Mouse (Mus musculus): ENCODE results near the gene Atf6. TPM values are rescaled to one million over a fixed set of nuclear protein-coding genes. Genes with fewer than 3 reads are reported as not detected.

The Atf6 gene
- total RNA-seq, 2 experiments from 2014 or later: 16.3 to 18.2 TPM

GRCm38 (mm10) chr1:170850637-170851624, 16.6 kb downstream of the Atf6 start:
- DNase-seq: no peak
- intact Hi-C loops (cut with DNase I): no loop called here

GRCm38 (mm10) chr1:170850007-170850406, 17.6 kb downstream of the Atf6 start:
- intact Hi-C loops (cut with DNase I): no loop called here
- DNase-seq: no peak

GRCm38 (mm10) chr1:170845448-170846307, 21.9 kb downstream of the Atf6 start:
- intact Hi-C loops (cut with DNase I): no loop called here
- DNase-seq: no peak

- intact Hi-C loops (cut with DNase I): no loop called here
- DNase-seq: no peak
Measured at GRCm38 (mm10) chr1:170844380-170844779, 23.2 kb downstream of the Atf6 start.

- DNase-seq: no peak
- intact Hi-C loops (cut with DNase I): loop anchor here (2.0 kb wide), 1 partner anchor 209 kb away; no protein-coding TSS in a partner anchor
Measured at GRCm38 (mm10) chr1:170839685-170840084, 27.9 kb downstream of the Atf6 start.

GRCm38 (mm10) chr1:170834756-170835155, 32.8 kb downstream of the Atf6 start:
- DNase-seq: no peak
- intact Hi-C loops (cut with DNase I): no loop called here

GRCm38 (mm10) chr1:170829781-170830180, 37.8 kb downstream of the Atf6 start:
- intact Hi-C loops (cut with DNase I): no loop called here
- no peak for DNase-seq

- no peak for DNase-seq
- intact Hi-C loops (cut with DNase I): no loop called here
Measured at GRCm38 (mm10) chr1:170829344-170829743, 38.2 kb downstream of the Atf6 start.

- no peak for DNase-seq
Measured at GRCm38 (mm10) chr1:170820103-170820814, 47.3 kb downstream of the Atf6 start.

GRCm38 (mm10) chr1:170815287-170816004, 52.1 kb downstream of the Atf6 start:
- DNase-seq: no peak
- intact Hi-C loops (cut with DNase I): no loop called here

More at GRCm38 (mm10) chr1:170820103-170820814, 47.3 kb downstream of the Atf6 start:
- intact Hi-C loops (cut with DNase I): no loop called here

GRCm38 (mm10) chr1:170812822-170813221, 54.7 kb downstream of the Atf6 start:
- DNase-seq: no peak
- intact Hi-C loops (cut with DNase I): no loop called here

- intact Hi-C loops (cut with DNase I): no loop called here
- DNase-seq: no peak
Measured at GRCm38 (mm10) chr1:170807600-170808270, 59.8 kb downstream of the Atf6 start.

GRCm38 (mm10) chr1:170804721-170805120, 62.9 kb downstream of the Atf6 start:
- intact Hi-C loops (cut with DNase I): no loop called here
- DNase-seq: no peak

- intact Hi-C loops (cut with DNase I): no loop called here
- no peak for DNase-seq
Measured at GRCm38 (mm10) chr1:170802669-170803068, 64.9 kb downstream of the Atf6 start.

- intact Hi-C loops (cut with DNase I): no loop called here
- DNase-seq: no peak
Measured at GRCm38 (mm10) chr1:170800694-170801093, 66.9 kb downstream of the Atf6 start.

GRCm38 (mm10) chr1:170795741-170796347, 71.7 kb downstream of the Atf6 start:
- DNase-seq: no peak
- intact Hi-C loops (cut with DNase I): no loop called here

GRCm38 (mm10) chr1:170791542-170791941, 76.0 kb downstream of the Atf6 start:
- DNase-seq: no peak
- intact Hi-C loops (cut with DNase I): no loop called here

GRCm38 (mm10) chr1:170791001-170791400, 76.6 kb downstream of the Atf6 start:
- DNase-seq: no peak
- intact Hi-C loops (cut with DNase I): no loop called here

- intact Hi-C loops (cut with DNase I): no loop called here
- no peak for DNase-seq
Measured at GRCm38 (mm10) chr1:170787643-170788042, 79.9 kb downstream of the Atf6 start.
